Mouse (Mus musculus) forebrain, embryonic 11.5 days (tissue): ENCODE measurements around the gene Sbf2. TPM values are rescaled to one million over a fixed set of nuclear protein-coding genes. Genes with fewer than 3 reads are reported as not detected.

Experiments used
- ATAC-seq: fragments of 200-750 bp; cut with Nextera tagmentation; replicated peaks from 2 replicates; pipeline ENCODE4 v1.8.0; 2017; ENCODE audit warnings: moderate TSS enrichment; ENCODE audit not compliant: low FRiP score
- DNase-seq: peaks from one replicate; pipeline ENCODE4 v3.0.0-alpha.2; 2017; ENCODE audit warnings: low spot score
- H3K27ac ChIP-seq: fragments of 300-500 bp; sonication (generic); 2 replicates; pipeline ENCODE4 v1.5.1; 2014; ENCODE audit warnings: low read depth, low read length
- H3K27me3 ChIP-seq: fragments of 300-500 bp; sonication (generic); 2 replicates; pipeline ENCODE4 v1.6.1; 2014; ENCODE audit warnings: mild to moderate bottlenecking, low read length, mixed read lengths; ENCODE audit not compliant: control insufficient read depth, insufficient read depth
- H3K36me3 ChIP-seq: fragments of 300-500 bp; sonication (generic); 2 replicates; pipeline ENCODE4 v1.6.1; 2014; ENCODE audit warnings: mild to moderate bottlenecking, low read length, moderate library complexity, mixed read lengths; ENCODE audit not compliant: control insufficient read depth, insufficient read depth
- H3K4me1 ChIP-seq: fragments of 300-500 bp; sonication (generic); replicated peaks from 2 replicates; pipeline ENCODE4 v1.6.1; 2014; ENCODE audit warnings: low read length, mixed read lengths; ENCODE audit not compliant: control insufficient read depth, insufficient read depth
- H3K4me2 ChIP-seq: fragments of 300-500 bp; sonication (generic); 2 replicates; pipeline ENCODE4 v1.6.1; 2014; ENCODE audit warnings: low read depth, mild to moderate bottlenecking, low read length, moderate library complexity, mixed read lengths; ENCODE audit not compliant: severe bottlenecking
- H3K4me3 ChIP-seq: fragments of 300-500 bp; sonication (generic); 2 replicates; pipeline ENCODE4 v1.5.1; 2014; ENCODE audit warnings: low read depth, low read length
- H3K9ac ChIP-seq: fragments of 300-500 bp; sonication (generic); 2 replicates; pipeline ENCODE4 v1.6.1; 2014; ENCODE audit warnings: low read length
- H3K9me3 ChIP-seq: fragments of 300-500 bp; sonication (generic); 2 replicates; pipeline ENCODE4 v1.6.1; 2016; ENCODE audit warnings: low read length, mixed read lengths; ENCODE audit not compliant: control insufficient read depth
- WGBS: fragments of 180-500 bp; shearing (Covaris S2); extraction: QIAGEN DNeasy Blood & Tissue Kit; methylation state at CpG from one replicate; pipeline ENCODE4 v1.1.7; 2014; 5-methylcytosine and 5-hydroxymethylcytosine counted together
- polyA plus RNA-seq: library from polyadenylated mRNA; unstranded; fragments of >200 nt; fragmentation: Nextera tagmentation; extraction: Ambion mirVana; gene quantifications from 2 replicates; pipeline ENCODE4 v1.2.1, GENCODE M21; 2014

Sbf2 gene
- polyA plus RNA-seq, 1 experiment from 2014 or later = 45.1 TPM

DNA sequence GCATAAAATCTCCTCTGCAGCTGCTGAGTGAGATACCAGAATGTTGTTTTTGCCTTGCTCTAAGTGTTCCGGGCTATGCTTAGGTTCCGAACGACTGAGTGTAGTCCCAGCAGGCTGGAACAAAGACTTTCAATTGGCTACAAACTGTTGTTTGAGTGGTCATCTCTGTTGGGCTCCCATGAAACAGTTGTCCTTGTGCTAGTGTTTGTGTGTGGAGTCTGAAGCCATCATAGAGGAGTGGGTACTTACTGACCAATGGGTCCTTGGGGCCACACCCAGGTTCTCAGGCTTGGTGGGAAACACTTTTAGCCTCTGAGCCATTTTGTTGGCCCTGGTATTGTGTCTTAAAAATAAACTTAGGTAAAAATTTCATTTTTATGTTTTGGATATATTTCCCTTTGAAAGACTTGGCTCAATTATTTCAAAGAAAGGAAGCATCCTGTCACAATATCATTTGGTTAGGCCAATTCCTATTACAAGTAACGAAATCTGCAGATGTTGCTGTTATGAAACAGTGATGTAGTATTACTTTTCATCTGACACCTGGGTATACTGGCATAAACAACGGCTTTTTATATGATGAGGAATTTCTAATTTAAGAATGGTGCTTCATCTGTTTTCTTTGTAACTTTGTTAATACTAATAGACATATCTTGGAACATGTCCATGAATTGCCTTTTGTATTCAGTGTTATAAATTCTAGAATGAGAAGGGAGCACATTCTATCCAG is 289.2 kb downstream of the Sbf2 start:
- no peaks in the 10 kb centered on the region for H3K27me3 ChIP-seq
- H3K4me3 ChIP-seq = no peak overlapping the region
- ATAC-seq = no peak
- no peaks in the 10 kb centered on the region; the same call in 1 of the 2 replicates for H3K9me3 ChIP-seq
- whole genome bisulfite sequencing = 94% methylated on average over 5 of the region's 5 CpGs
- H3K4me2 ChIP-seq = no peak overlapping the region
- H3K27ac ChIP-seq = no peak overlapping the region
- DNase-seq = no peak
- no peak overlapping the region for H3K9ac ChIP-seq
- H3K4me1 ChIP-seq = no peaks in the 10 kb centered on the region
- H3K36me3 ChIP-seq = peaks cover 5% of the 10 kb centered on the region

DNA sequence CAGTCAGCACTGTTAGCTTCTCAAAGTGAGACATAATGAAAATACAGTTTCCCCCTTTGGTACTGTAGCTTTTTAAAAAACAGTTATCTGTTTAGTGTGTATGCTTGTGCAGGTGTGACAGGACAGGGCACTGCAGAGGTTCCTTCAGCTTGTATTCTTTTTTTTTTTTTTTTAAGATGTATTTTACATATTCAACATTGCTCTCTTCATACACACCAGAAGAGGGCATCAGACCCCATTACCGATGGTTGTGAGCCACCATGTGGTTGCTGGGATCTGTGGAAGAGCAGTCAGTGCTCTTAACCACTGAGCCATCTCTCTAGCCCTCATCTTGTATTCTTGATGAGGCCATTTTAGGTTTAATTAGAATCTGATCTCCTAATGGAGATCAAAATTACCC is 289.9 kb downstream of the Sbf2 start:
- H3K9me3 ChIP-seq = no peaks in the 10 kb centered on the region; the same call in 1 of the 2 replicates
- no peak overlapping the region for H3K27ac ChIP-seq
- H3K4me3 ChIP-seq = no peak overlapping the region
- H3K4me1 ChIP-seq = no peaks in the 10 kb centered on the region
- no peak overlapping the region for H3K4me2 ChIP-seq
- peaks cover 5% of the 10 kb centered on the region for H3K36me3 ChIP-seq
- no peak overlapping the region for H3K9ac ChIP-seq
- ATAC-seq = no peak
- 87% methylated on average over 1 of the region's 1 CpGs for WGBS
- DNase-seq = no peak
- no peaks in the 10 kb centered on the region for H3K27me3 ChIP-seq

DNA sequence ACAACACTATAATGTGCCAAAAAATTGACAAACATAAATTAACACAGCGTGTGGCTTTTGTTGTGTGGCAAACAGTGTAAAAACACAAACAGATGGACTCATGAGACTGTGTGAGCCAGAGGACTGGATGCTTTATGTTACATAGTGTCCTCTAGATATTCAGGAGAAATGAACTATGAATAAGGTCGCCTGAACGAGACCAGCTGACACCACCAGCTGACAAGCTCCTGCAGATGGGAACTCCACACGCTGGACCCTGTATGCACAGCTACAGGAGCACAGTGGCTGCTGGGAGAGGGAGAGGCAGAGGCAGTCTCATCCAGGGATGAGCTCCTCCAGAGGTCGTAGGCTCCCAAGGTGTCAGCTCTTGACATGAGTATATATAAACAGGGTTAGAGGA is 293.6 kb downstream of the Sbf2 start:
- H3K27ac ChIP-seq = no peak overlapping the region
- no peak overlapping the region for H3K4me2 ChIP-seq
- no peaks in the 10 kb centered on the region for H3K27me3 ChIP-seq
- no peak overlapping the region for H3K4me3 ChIP-seq
- DNase-seq = no peak
- no peaks in the 10 kb centered on the region for H3K4me1 ChIP-seq
- H3K9me3 ChIP-seq = no peaks in the 10 kb centered on the region; the same call in 1 of the 2 replicates
- no peak overlapping the region for H3K9ac ChIP-seq
- no peak for ATAC-seq
- 81% methylated on average over 5 of the region's 5 CpGs for WGBS
- H3K36me3 ChIP-seq = peaks cover 5% of the 10 kb centered on the region; the same call in 1 of the 2 replicates

DNA sequence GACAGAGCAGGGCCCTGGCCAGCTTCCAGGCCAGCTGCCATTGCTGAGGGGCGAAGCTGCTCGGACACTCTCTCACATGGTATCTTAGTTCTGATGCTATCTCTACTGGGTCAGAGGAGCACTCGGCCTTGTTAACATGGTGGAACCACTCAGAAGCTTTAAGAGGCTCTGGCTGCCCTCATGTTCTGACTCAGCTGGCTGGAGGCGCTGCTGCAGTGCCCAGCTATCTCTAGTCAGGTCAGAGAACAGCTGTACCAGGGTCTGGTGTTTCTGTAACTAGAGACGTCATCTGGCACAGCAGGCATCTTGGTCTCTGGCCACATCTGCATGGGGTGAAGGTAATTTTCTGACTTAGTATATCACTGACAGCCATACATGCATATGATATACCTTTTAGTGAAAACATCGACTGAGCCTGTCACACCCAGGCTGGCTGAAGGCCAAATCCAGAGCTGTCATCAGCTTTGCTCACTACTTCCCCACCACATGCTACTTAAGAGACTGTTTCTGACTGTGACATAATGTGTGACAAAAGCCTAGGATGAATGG is 295.7 kb downstream of the Sbf2 start:
- Histone ChIP-seq H3K9me3 (no peaks in the 10 kb centered on the region), H3K27me3 (no peaks in the 10 kb centered on the region)

DNA sequence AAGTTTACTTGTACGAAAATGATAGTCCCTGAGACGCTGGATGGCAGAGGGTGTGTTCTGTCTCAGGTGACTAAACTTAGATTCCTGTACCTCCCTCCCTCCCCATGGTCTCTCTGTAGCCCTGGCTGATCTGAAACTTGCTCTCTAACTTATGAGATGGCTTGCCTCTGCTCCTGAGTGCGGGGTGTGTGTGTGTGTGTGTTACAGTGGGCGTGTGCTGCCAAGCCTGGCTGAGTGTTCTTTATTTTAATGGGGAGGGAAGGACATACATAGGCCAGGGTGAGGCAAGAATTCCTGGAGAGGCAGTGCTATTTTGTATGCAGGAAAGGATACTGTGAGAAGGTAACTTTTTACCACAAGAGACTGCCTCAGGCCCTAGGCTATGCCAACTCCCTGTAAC is 297.3 kb downstream of the Sbf2 start:
- WGBS = 91% methylated on average over 4 of the region's 4 CpGs
- Histone ChIP-seq H3K27me3 (no peaks in the 10 kb centered on the region), H3K36me3 (no peaks in the 10 kb centered on the region; the same call in 1 of the 2 replicates), H3K4me3 (no peak overlapping the region), H3K4me1 (no peaks in the 10 kb centered on the region), H3K9me3 (no peaks in the 10 kb centered on the region), H3K9ac (no peak overlapping the region), H3K4me2 (no peak overlapping the region), H3K27ac (no peak overlapping the region)
- ATAC-seq (no peak), DNase-seq (no peak)

More for the DNA sequence above, 295.7 kb downstream of the Sbf2 start:
- Histone ChIP-seq H3K36me3 (no peaks in the 10 kb centered on the region; the same call in 1 of the 2 replicates), H3K27ac (no peak overlapping the region), H3K4me2 (no peak overlapping the region), H3K4me1 (no peaks in the 10 kb centered on the region), H3K4me3 (no peak overlapping the region), H3K9ac (no peak overlapping the region)
- 85% methylated on average over 6 of the region's 6 CpGs for WGBS
- no peak for DNase-seq
- ATAC-seq = no peak

DNA sequence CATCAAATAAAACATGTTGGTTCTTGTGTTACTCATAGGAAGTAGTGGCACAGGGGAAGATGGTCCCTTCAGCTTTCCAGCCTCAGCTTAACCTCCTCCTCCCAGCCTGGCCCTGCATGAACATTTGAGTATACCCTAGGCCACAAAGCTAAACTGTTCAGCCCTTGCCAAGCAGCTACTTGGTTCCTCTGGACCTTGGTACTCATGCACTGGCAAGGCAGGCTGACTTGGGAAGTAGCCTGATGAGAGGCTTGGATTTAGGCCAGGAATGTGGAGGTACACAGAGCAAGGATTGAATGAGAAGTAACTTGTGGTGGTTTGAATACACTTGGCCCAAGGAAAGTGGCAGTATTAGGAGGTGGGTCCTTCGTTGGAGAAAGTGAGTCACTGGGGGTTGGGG is 299.4 kb downstream of the Sbf2 start:
- H3K36me3 ChIP-seq = peaks cover 7% of the 10 kb centered on the region; the same call in 1 of the 2 replicates

DNA sequence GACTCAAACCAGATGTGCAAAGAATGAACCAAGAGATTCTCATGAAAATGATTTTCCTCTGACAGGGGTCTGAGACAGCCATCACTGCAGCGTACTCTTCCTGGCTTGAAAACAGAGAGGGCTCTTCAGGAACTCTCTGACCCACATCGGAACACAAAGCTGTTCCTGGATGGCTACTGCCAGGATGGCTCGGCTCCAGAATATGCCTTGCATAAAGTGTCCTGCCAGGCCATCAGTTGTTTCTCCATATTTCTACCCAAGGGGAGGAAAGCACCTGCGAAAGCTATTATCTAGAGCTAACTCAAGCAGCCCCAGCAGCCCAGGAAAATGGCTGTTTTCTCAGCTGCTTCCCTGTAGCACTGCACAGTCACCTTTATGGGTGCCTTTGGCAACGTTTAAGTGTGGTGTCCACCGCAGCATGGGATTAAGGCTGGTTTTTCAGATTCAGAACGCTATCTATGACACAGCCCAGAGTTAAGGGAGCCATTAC is 300.3 kb downstream of the Sbf2 start:
- DNase-seq = no peak
- Histone ChIP-seq H3K9ac (no peak overlapping the region), H3K27ac (no peak overlapping the region), H3K4me2 (no peak overlapping the region), H3K9me3 (no peaks in the 10 kb centered on the region), H3K4me1 (no peaks in the 10 kb centered on the region), H3K27me3 (no peaks in the 10 kb centered on the region), H3K36me3 (peaks cover 7% of the 10 kb centered on the region; the same call in 1 of the 2 replicates), H3K4me3 (no peak overlapping the region)
- 93% methylated on average over 7 of the region's 7 CpGs for WGBS
- ATAC-seq = no peak

More for the DNA sequence above, 299.4 kb downstream of the Sbf2 start:
- no peaks in the 10 kb centered on the region for H3K9me3 ChIP-seq
- DNase-seq (no peak), ATAC-seq (no peak)
- H3K27ac ChIP-seq = no peak overlapping the region
- no peak overlapping the region for H3K4me3 ChIP-seq
- H3K4me1 ChIP-seq = no peaks in the 10 kb centered on the region
- H3K9ac ChIP-seq = no peak overlapping the region
- no peaks in the 10 kb centered on the region for H3K27me3 ChIP-seq
- no peak overlapping the region for H3K4me2 ChIP-seq
- 92% methylated on average over 1 of the region's 1 CpGs for WGBS

DNA sequence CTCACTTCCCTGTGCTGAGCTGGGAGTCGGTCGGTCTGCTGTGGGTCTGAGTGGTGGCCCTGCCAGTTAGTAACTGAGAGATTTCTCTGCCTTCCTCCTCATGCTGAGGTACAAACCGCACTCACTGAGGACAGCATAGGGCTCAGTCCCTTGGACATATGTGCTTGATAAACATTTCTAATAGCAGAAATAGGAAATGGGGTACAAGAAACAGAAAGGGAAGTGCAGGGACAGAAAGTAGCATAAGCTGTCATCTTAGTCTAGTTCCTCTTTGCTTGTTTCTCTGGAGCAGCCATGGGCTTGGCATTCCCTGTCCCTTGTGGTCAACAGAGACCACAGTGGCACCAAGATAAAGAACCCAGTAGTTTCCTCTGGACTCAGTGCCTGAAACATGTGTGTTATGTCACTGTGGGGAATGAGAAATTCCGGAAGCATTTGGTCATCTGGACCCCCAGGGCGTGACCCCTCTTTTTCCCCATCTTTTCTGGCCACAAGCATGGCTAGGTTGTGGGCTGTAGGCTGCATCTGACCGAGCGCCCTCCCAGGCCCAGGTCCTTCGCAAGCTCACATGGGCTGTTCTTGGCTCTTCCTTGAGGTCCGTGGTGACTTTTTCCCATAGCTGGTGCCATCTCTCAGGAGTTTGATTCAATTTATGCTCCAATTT is 301.2 kb downstream of the Sbf2 start:
- DNase-seq = no peak
- 95% methylated on average over 9 of the region's 9 CpGs for WGBS
- Histone ChIP-seq H3K4me3 (no peak overlapping the region), H3K9ac (no peak overlapping the region), H3K4me2 (no peak overlapping the region), H3K4me1 (no peaks in the 10 kb centered on the region), H3K27ac (no peak overlapping the region), H3K36me3 (peaks cover 7% of the 10 kb centered on the region; the same call in 1 of the 2 replicates), H3K27me3 (no peaks in the 10 kb centered on the region), H3K9me3 (no peaks in the 10 kb centered on the region)
- no peak for ATAC-seq
